Mouse (Mus musculus) Muller cell, postnatal 12 days (primary cell): Measurements from ENCODE around the gene Olfr854.

Experiments
- DNase-seq: peaks from one replicate; pipeline ENCODE4 v3.0.0-alpha.2; 2015; ENCODE audit errors: inconsistent ontology term

Olfr854 gene

GRCm38 (mm10) chr9:19567282-19567681 lies at the start of gene Olfr854:
Gene Olfr854, minus strand, starts transcription at chr9:19567382.
- DNase-seq = no peak

GRCm38 (mm10) chr9:19582317-19582716 lies 15.1 kb upstream of the Olfr854 start, which contains the start of gene Olfr855:
Gene Olfr855, plus strand, starts transcription at chr9:19582617.
- no peak for DNase-seq

GRCm38 (mm10) chr9:19540976-19541375 lies 26.2 kb downstream of the Olfr854 start, which contains the start of gene Olfr853:
Gene Olfr853, minus strand, starts transcription at chr9:19541076.
- DNase-seq = no peak
